Mouse (Mus musculus): ENCODE measurements around the gene Tmc3.

DNA sequence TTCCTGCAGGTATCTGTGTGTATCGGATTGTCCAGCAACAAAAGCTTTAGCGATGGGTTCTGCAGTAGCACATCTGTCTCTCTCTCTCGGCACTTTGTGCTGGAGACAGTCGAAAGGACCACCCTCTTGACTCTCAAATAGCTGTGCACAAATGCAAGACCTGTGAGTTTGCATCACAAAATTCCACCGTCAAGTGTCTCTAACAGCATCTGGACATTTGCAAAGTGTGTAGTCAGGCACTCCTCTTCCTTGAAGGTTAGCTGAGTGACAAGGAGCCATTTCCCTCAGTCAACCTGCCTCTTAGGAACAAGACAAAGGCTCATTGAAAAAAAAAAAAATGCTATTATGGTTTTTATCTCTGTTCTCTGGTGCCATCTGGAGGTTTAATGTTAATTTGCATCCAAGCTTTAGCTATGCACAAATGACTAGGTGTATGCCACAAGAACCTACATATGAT lies 34.7 kb upstream of the Tmc3 start:
- no peak for TF ChIP-seq CTCF (IDR thresholded peaks at IDR 0.05; ENCODE audit: extremely low read depth, insufficient read depth, insufficient read length, insufficient replicate concordance)
- TF ChIP-seq POLR2A (IDR thresholded peaks at IDR 0.05; ENCODE audit: low read depth, low read length): no peak
